Comparison of ENCODE assay signal across 9 mouse cellular contexts in the genomic region with DNA sequence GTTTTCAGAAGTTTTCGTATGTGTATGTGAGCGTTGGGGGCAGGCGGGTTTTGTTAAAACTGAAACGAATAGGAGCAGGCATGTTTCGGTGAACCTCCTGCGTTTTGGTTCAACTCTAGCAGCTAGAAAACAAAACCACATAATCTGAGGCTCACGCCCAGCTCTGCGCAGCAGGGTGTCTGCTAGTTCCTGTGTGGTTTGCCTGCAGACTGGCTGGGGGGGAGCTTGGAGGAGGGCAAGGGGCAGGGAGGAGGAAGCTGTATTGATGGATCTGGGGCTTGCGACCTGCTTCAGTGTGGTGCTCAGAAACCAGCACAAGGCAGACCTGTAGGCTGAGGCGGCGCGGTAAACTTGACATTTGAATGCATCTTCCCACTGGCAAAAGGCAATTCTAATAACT. TPM values are rescaled to one million over a fixed set of nuclear protein-coding genes. Genes with fewer than 3 reads are reported as not detected.
DNase-seq lines count a peak whose midpoint lies in the region; TF ChIP-seq lines count a peak whose summit lies in the region.
"Had no signal": no experiment of that assay in that cellular context is flagged by ENCODE, and none has a peak within 500 bp of the region (broad histone marks: within the 10 kb centered on the region; RNA-seq: fewer than 3 reads in every experiment).

A gene (plus strand): TSS at position 304 of the 400 bp plus-strand sequence.

- peak; percentile 21 for DNase-seq in lung, postnatal 10 days
- peak; percentile 89 to 90 for DNase-seq in spleen, postnatal 36 days (ENCODE audit: low spot score in 2 of 2)
- DNase-seq in adipocyte (ENCODE audit: low spot score), result no peak
- DNase-seq in right cerebral cortex, postnatal 10 days (ENCODE audit: low spot score in 2 of 2), result no peak
- no peak for DNase-seq in urinary bladder, postnatal 14 days (ENCODE audit: low spot score)

- peaks cover 1% of the 10 kb centered on the region for H3K4me1 ChIP-seq in ES-Bruce4 (ENCODE audit: control insufficient read depth, insufficient read depth, low read length)
- peaks cover 2% of the 10 kb centered on the region; the same call in 1 of the 2 replicates for H3K4me1 ChIP-seq in erythroblast, embryonic 14.5 days (ENCODE audit: control insufficient read depth)

- H3K9me3 ChIP-seq in ES-Bruce4 (replicated peaks; ENCODE audit: control insufficient read depth, insufficient read depth, low read length, poor library complexity, severe bottlenecking), result no peaks in the 10 kb centered on the region
- H3K9me3 ChIP-seq in erythroblast, embryonic 14.5 days (ENCODE audit: control insufficient read depth, low read length), result no peaks in the 10 kb centered on the region
- H3K9me3 ChIP-seq: forebrain, embryonic 10.5 days had no signal

- peak within 1 kb of the TSS; percentile 19 for H3K4me3 ChIP-seq in ES-Bruce4 (ENCODE audit: low read depth, low read length)
- H3K4me3 ChIP-seq in erythroblast, embryonic 14.5 days (replicated peaks), result no peak within 1 kb of the TSS
- H3K4me3 ChIP-seq: forebrain, embryonic 10.5 days had no signal

- TF ChIP-seq CTCF in ES-Bruce4 (IDR thresholded peaks at IDR 0.05; ENCODE audit: low read depth, low read length), result no peak

- no peak for TF ChIP-seq EP300 in ES-Bruce4 (IDR thresholded peaks at IDR 0.05; ENCODE audit: insufficient read depth, low read depth, low read length)

- H3K27me3 ChIP-seq in ES-Bruce4 (ENCODE audit: control insufficient read depth, insufficient read depth, low read length, poor library complexity, severe bottlenecking), result no peaks in the 10 kb centered on the region
- H3K27me3 ChIP-seq in erythroblast, embryonic 14.5 days (ENCODE audit: control insufficient read depth), result peaks cover 63% of the 10 kb centered on the region

- no peaks in the 10 kb centered on the region for H3K36me3 ChIP-seq in ES-Bruce4 (ENCODE audit: control insufficient read depth, insufficient read depth, low read length, poor library complexity, severe bottlenecking)
- H3K36me3 ChIP-seq in erythroblast, embryonic 14.5 days (ENCODE audit: control insufficient read depth), result no peaks in the 10 kb centered on the region
- H3K36me3 ChIP-seq: forebrain, embryonic 10.5 days had no signal

- no peak for TF ChIP-seq POLR2A in ES-Bruce4 (IDR thresholded peaks at IDR 0.05; ENCODE audit: insufficient read depth, low read length)

- no peak within 1 kb of the TSS for H3K27ac ChIP-seq in ES-Bruce4 (ENCODE audit: insufficient read depth, low read length)
- H3K27ac ChIP-seq: forebrain, embryonic 10.5 days; kidney, postnatal 0 days had no signal

- H3K9ac ChIP-seq in ES-Bruce4 (ENCODE audit: low read depth, poor library complexity, severe bottlenecking), result no peak within 1 kb of the TSS

RNA-seq across cellular contexts. Expression of the gene that starts here (rescaled TPM):
- polyA plus RNA-seq in ES-Bruce4 (2011; ENCODE audit: insufficient read depth, insufficient read length, low read depth, missing spikeins), result 0.51 and 0.84 TPM in 2 replicates
- polyA plus RNA-seq in erythroblast, embryonic 14.5 days (2012), result 14.0 and 16.9 TPM in 2 replicates

Comparison
In these comparisons a context has a peak if more than half of its experiments do, and no peak if none do; other contexts are left out.
1. DNase-seq: peak in lung, postnatal 10 days (single experiment) and spleen, postnatal 36 days (2 of 2); none in adipocyte (single experiment), right cerebral cortex, postnatal 10 days (0 of 2) and urinary bladder, postnatal 14 days (single experiment).